Mouse (Mus musculus) C2C12 (cell line): ENCODE data around the gene Trim25.

ENCODE experiments used
- CTCF ChIP-seq: IDR thresholded peaks from one replicate; pipeline ENCODE4 v1.5.1; 2011; ENCODE audit not compliant: control insufficient read depth, insufficient read depth, insufficient read length
- FOSL1 ChIP-seq: IDR thresholded peaks from one replicate; pipeline ENCODE4 v1.8.0; 2011; ENCODE audit warnings: mild to moderate bottlenecking, low read length; ENCODE audit not compliant: poor library complexity, insufficient read depth, severe bottlenecking
- MAX ChIP-seq: IDR thresholded peaks from one replicate; pipeline ENCODE4 v1.6.1; 2011; ENCODE audit warnings: mild to moderate bottlenecking, control low read depth
- MYOD1 ChIP-seq: IDR thresholded peaks from one replicate; pipeline ENCODE4 v1.6.1; 2011; ENCODE audit warnings: low read depth; ENCODE audit not compliant: control insufficient read depth, insufficient read length
- MYOG ChIP-seq: IDR thresholded peaks from one replicate; pipeline ENCODE4 v1.6.1; 2011; ENCODE audit not compliant: control insufficient read depth, insufficient read length; ENCODE audit errors: extremely low read depth
- USF1 ChIP-seq: IDR thresholded peaks from one replicate; pipeline ENCODE4 v1.6.1; 2011; ENCODE audit warnings: low read depth, mild to moderate bottlenecking, control low read depth, moderate library complexity

- TF ChIP-seq MAX (no peak), CTCF (no peak), USF1 (no peak), MYOD1 (no peak), MYOG (no peak), FOSL1 (no peak)
Observed at GRCm38 (mm10) chr11:89068649-89069048, 69.5 kb downstream of the Trim25 start.
